ENCODE assay signal across 25 mouse cellular contexts in the genomic region with DNA sequence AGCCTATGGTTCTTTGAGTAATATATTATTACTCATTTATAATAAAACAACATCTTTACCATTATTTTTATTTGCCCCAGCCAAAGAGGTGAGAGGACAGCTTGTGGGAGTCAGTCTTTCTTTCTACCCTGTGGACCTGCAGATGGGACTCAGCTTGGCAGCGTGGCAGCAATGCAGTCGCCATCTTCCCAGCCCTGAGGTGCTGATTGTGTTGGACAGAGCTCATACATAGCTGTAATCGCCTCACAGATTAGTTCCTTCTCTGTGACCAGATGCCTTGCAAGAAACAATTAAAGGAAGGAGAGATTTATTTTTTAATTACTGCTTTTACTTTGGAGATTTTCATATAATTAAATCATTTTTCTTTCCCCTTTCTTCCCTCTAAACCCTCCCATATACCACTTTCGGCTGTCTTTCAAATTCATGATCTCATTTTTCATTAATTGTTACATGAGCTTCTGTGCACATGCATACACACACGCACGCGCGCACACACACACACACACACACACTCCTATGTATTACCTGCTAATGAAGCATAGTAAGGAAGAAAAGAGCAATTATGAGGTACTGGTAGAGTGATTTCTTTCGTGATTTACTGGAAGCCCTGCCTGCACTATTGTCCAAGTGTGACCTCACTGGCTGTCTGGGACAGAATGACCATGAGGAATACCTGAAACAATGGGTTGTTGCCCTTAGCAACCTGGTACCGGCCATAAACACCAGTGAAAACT. TPM values are rescaled to one million over a fixed set of nuclear protein-coding genes. Genes with fewer than 3 reads are reported as not detected.
DNase-seq lines count a peak whose midpoint lies in the region; ATAC-seq lines count a peak whose summit lies in the region.
"Had no signal": no experiment of that assay in that cellular context is flagged by ENCODE, and none has a peak within 500 bp of the region (broad histone marks: within the 10 kb centered on the region; RNA-seq: fewer than 3 reads in every experiment).

No protein-coding gene starts in this region.

- no peak overlapping the region for H3K9ac ChIP-seq in forebrain, embryonic 14.5 days (ENCODE audit: low read length)
- H3K9ac ChIP-seq in forebrain, embryonic 16.5 days (replicated peaks; ENCODE audit: low read depth, low read length), result no peak overlapping the region
- no peak overlapping the region for H3K9ac ChIP-seq in hindbrain, embryonic 11.5 days (ENCODE audit: low read depth, low read length)
- H3K9ac ChIP-seq in hindbrain, embryonic 16.5 days (ENCODE audit: low read depth, low read length), result no peak overlapping the region
- H3K9ac ChIP-seq in heart, embryonic 11.5 days (ENCODE audit: low read depth, low read length), result no peak overlapping the region
- H3K9ac ChIP-seq: embryonic facial prominence, embryonic 12.5 days; heart, embryonic 15.5 days; kidney, embryonic 15.5 days; limb, embryonic 13.5 days; liver, embryonic 13.5 days; lung, embryonic 14.5 days had no signal

- no peak overlapping the region for H3K4me2 ChIP-seq in forebrain, embryonic 14.5 days (ENCODE audit: low read length)
- H3K4me2 ChIP-seq in forebrain, embryonic 16.5 days (ENCODE audit: low read length), result no peak overlapping the region
- no peak overlapping the region for H3K4me2 ChIP-seq in hindbrain, embryonic 11.5 days (replicated peaks; ENCODE audit: low read depth, low read length)
- H3K4me2 ChIP-seq in hindbrain, embryonic 16.5 days (ENCODE audit: low read length), result no peak overlapping the region
- no peak overlapping the region for H3K4me2 ChIP-seq in heart, embryonic 11.5 days
- H3K4me2 ChIP-seq: embryonic facial prominence, embryonic 12.5 days; heart, embryonic 15.5 days; kidney, embryonic 15.5 days; limb, embryonic 13.5 days; liver, embryonic 13.5 days; lung, embryonic 14.5 days; midbrain, embryonic 11.5 days had no signal

- H3K4me3 ChIP-seq in forebrain, embryonic 14.5 days (ENCODE audit: low read depth, low read length), result no peak overlapping the region
- H3K4me3 ChIP-seq in forebrain, embryonic 16.5 days (replicated peaks; ENCODE audit: low read length), result no peak overlapping the region
- no peak overlapping the region for H3K4me3 ChIP-seq in hindbrain, embryonic 11.5 days (ENCODE audit: low read depth, low read length)
- H3K4me3 ChIP-seq in hindbrain, embryonic 16.5 days (ENCODE audit: low read length), result no peak overlapping the region
- no peak overlapping the region for H3K4me3 ChIP-seq in heart, embryonic 11.5 days (ENCODE audit: low read depth, low read length)
- H3K4me3 ChIP-seq: embryonic facial prominence, embryonic 12.5 days; erythroblast, embryonic 14.5 days; heart, adult 2 months; heart, embryonic 15.5 days; kidney, embryonic 15.5 days; limb, embryonic 13.5 days; liver, embryonic 13.5 days had no signal

- H3K36me3 ChIP-seq in forebrain, embryonic 14.5 days (ENCODE audit: control insufficient read depth, insufficient read depth, low read length), result peaks cover 72% of the 10 kb centered on the region
- H3K36me3 ChIP-seq in forebrain, embryonic 16.5 days (ENCODE audit: control insufficient read depth, insufficient read depth), result peaks cover 22% of the 10 kb centered on the region
- H3K36me3 ChIP-seq in hindbrain, embryonic 11.5 days (ENCODE audit: control insufficient read depth, insufficient read depth, low read length), result no peaks in the 10 kb centered on the region
- peaks cover 18% of the 10 kb centered on the region for H3K36me3 ChIP-seq in hindbrain, embryonic 16.5 days (ENCODE audit: control insufficient read depth, insufficient read depth, low read length)
- peaks cover 20% of the 10 kb centered on the region for H3K36me3 ChIP-seq in heart, embryonic 11.5 days (ENCODE audit: control insufficient read depth, insufficient read depth, low read length)

- 53% methylated on average over 10 of the region's 10 CpGs for WGBS in forebrain, embryonic 14.5 days
- 45% methylated on average over 10 of the region's 10 CpGs for WGBS in forebrain, embryonic 16.5 days
- 78% methylated on average over 10 of the region's 10 CpGs for WGBS in hindbrain, embryonic 11.5 days
- 53% methylated on average over 10 of the region's 10 CpGs for WGBS in hindbrain, embryonic 16.5 days
- 88% methylated on average over 10 of the region's 10 CpGs for WGBS in heart, embryonic 11.5 days (ENCODE audit: insufficient replicate concordance)

- DNase-seq in forebrain, embryonic 14.5 days (ENCODE audit: low spot score), result peak; percentile 23
- DNase-seq in hindbrain, embryonic 11.5 days (ENCODE audit: low spot score), result no peak
- peak; percentile 11 for DNase-seq in retina, embryonic 14.5 days (ENCODE audit: low spot score)
- no peak for DNase-seq in layer of hippocampus, postnatal 14 days (ENCODE audit: low spot score in 2 of 2)
- DNase-seq: adrenal gland, postnatal 36 days; B cell, adult 2 months; cerebellum, adult 18-20 months; cerebellum, postnatal 36 days; gastrocnemius, postnatal 25 days; heart, adult 2 months; liver, embryonic 13.5 days; lung, embryonic 14.5 days; lung, postnatal 4 days; thymus, postnatal 14 days had no signal

- H3K9me3 ChIP-seq in forebrain, embryonic 14.5 days (replicated peaks; ENCODE audit: control insufficient read depth, low read length), result no peaks in the 10 kb centered on the region
- no peaks in the 10 kb centered on the region; the same call in 1 of the 2 replicates for H3K9me3 ChIP-seq in forebrain, embryonic 16.5 days (ENCODE audit: control insufficient read depth, low read length)
- H3K9me3 ChIP-seq in hindbrain, embryonic 11.5 days (ENCODE audit: control insufficient read depth, low read length), result no peaks in the 10 kb centered on the region
- no peaks in the 10 kb centered on the region for H3K9me3 ChIP-seq in hindbrain, embryonic 16.5 days (ENCODE audit: control insufficient read depth, low read length)
- no peaks in the 10 kb centered on the region for H3K9me3 ChIP-seq in heart, embryonic 11.5 days (replicated peaks; ENCODE audit: control insufficient read depth, low read length)
- H3K9me3 ChIP-seq: embryonic facial prominence, embryonic 12.5 days; heart, embryonic 15.5 days; kidney, embryonic 15.5 days; limb, embryonic 13.5 days; liver, embryonic 13.5 days had no signal

- H3K27me3 ChIP-seq in forebrain, embryonic 14.5 days (replicated peaks; ENCODE audit: control insufficient read depth, insufficient read depth, low read length), result no peaks in the 10 kb centered on the region
- H3K27me3 ChIP-seq in forebrain, embryonic 16.5 days (replicated peaks; ENCODE audit: control insufficient read depth, insufficient read depth, low read length), result no peaks in the 10 kb centered on the region
- no peaks in the 10 kb centered on the region for H3K27me3 ChIP-seq in hindbrain, embryonic 11.5 days (ENCODE audit: control insufficient read depth, insufficient read depth, low read length)
- no peaks in the 10 kb centered on the region for H3K27me3 ChIP-seq in hindbrain, embryonic 16.5 days (replicated peaks; ENCODE audit: control insufficient read depth, insufficient read depth, low read length)
- H3K27me3 ChIP-seq in heart, embryonic 11.5 days (ENCODE audit: control insufficient read depth, insufficient read depth, low read length), result no peaks in the 10 kb centered on the region
- H3K27me3 ChIP-seq: embryonic facial prominence, embryonic 12.5 days; heart, embryonic 15.5 days; kidney, embryonic 15.5 days; limb, embryonic 13.5 days; liver, embryonic 13.5 days had no signal

- ATAC-seq in forebrain, embryonic 14.5 days, result peak; percentile 61
- ATAC-seq in forebrain, embryonic 16.5 days, result no peak; the same call in 1 of the 2 replicates
- ATAC-seq in hindbrain, embryonic 11.5 days (ENCODE audit: low FRiP score), result 0 out of 2 replicates have a peak, but pooled peaks have one; percentile 45
- 0 out of 2 replicates have a peak, but pooled peaks have one; percentile 29 for ATAC-seq in hindbrain, embryonic 16.5 days
- ATAC-seq in heart, embryonic 11.5 days (replicated peaks; ENCODE audit: insufficient number of reproducible peaks, low FRiP score, low TSS enrichment), result no peak
- ATAC-seq: intestine, postnatal 0 days had no signal

- H3K27ac ChIP-seq in forebrain, embryonic 14.5 days (ENCODE audit: low read depth, low read length), result no peak overlapping the region
- no peak overlapping the region for H3K27ac ChIP-seq in forebrain, embryonic 16.5 days (ENCODE audit: low read length)
- no peak overlapping the region; the same call in 1 of the 2 replicates for H3K27ac ChIP-seq in hindbrain, embryonic 11.5 days (ENCODE audit: low read depth, low read length)
- peak overlapping the region; percentile 51 for H3K27ac ChIP-seq in hindbrain, embryonic 16.5 days (ENCODE audit: low read depth, low read length)
- H3K27ac ChIP-seq in heart, embryonic 11.5 days (ENCODE audit: low read depth, low read length), result no peak overlapping the region
- H3K27ac ChIP-seq: embryonic facial prominence, embryonic 12.5 days; heart, adult 2 months; heart, embryonic 15.5 days; kidney, embryonic 15.5 days; limb, embryonic 13.5 days; liver, embryonic 13.5 days had no signal

- H3K4me1 ChIP-seq in forebrain, embryonic 14.5 days (ENCODE audit: control insufficient read depth, insufficient read depth, low read length), result no peaks in the 10 kb centered on the region
- no peaks in the 10 kb centered on the region for H3K4me1 ChIP-seq in forebrain, embryonic 16.5 days (replicated peaks; ENCODE audit: control insufficient read depth, insufficient read depth, low read length)
- no peaks in the 10 kb centered on the region for H3K4me1 ChIP-seq in hindbrain, embryonic 11.5 days (replicated peaks; ENCODE audit: control insufficient read depth, insufficient read depth, low read length)
- peaks cover 2% of the 10 kb centered on the region; the same call in 1 of the 2 replicates for H3K4me1 ChIP-seq in hindbrain, embryonic 16.5 days (ENCODE audit: control insufficient read depth, insufficient read depth, low read depth, low read length)
- H3K4me1 ChIP-seq in heart, embryonic 11.5 days (ENCODE audit: control insufficient read depth, insufficient read depth, low read length), result no peaks in the 10 kb centered on the region
- H3K4me1 ChIP-seq: embryonic facial prominence, embryonic 12.5 days; heart, embryonic 15.5 days; limb, embryonic 13.5 days; liver, embryonic 13.5 days had no signal

RNA-seq across cellular contexts. Expression of gene Ston1, which starts 27.5 kb away (rescaled TPM):
- polyA plus RNA-seq in forebrain, embryonic 14.5 days (2014; fragmentation: Nextera tagmentation; extraction: Ambion mirVana), result 2.4 and 2.8 TPM in 2 replicates
- polyA plus RNA-seq in forebrain, embryonic 16.5 days (2015; fragmentation: Nextera tagmentation; extraction: Ambion mirVana), result 1.6 and 1.7 TPM in 2 replicates
- polyA plus RNA-seq in hindbrain, embryonic 11.5 days (2014; fragmentation: Nextera tagmentation; extraction: Ambion mirVana), result 4.8 and 7.2 TPM in 2 replicates
- 1.7 and 2.1 TPM in 2 replicates for polyA plus RNA-seq in hindbrain, embryonic 16.5 days (2015; fragmentation: Nextera tagmentation; extraction: Ambion mirVana)
- 10 to 100 TPM in 1 of 2 experiments, 1 to 10 TPM in 1; 7.5 to 10.3 TPM for total RNA-seq in layer of hippocampus, postnatal 14 days (2021)
- 6.9 and 11.1 TPM in 2 replicates for polyA plus RNA-seq in heart, embryonic 11.5 days (2014; fragmentation: Nextera tagmentation; extraction: Ambion mirVana)
- total RNA-seq: hematopoietic stem cell, adult 5-6 weeks had no signal
- polyA plus RNA-seq: erythroblast, embryonic 14.5 days had no signal

RNA-seq across cellular contexts. Expression of gene Ppp1r21, which starts 40.1 kb away (rescaled TPM):
- polyA plus RNA-seq in forebrain, embryonic 14.5 days (2014; fragmentation: Nextera tagmentation; extraction: Ambion mirVana), result 33.3 and 34.7 TPM in 2 replicates
- 28.1 and 29.5 TPM in 2 replicates for polyA plus RNA-seq in forebrain, embryonic 16.5 days (2015; fragmentation: Nextera tagmentation; extraction: Ambion mirVana)
- 25.4 and 28.6 TPM in 2 replicates for polyA plus RNA-seq in hindbrain, embryonic 11.5 days (2014; fragmentation: Nextera tagmentation; extraction: Ambion mirVana)
- 35.7 and 38.8 TPM in 2 replicates for polyA plus RNA-seq in hindbrain, embryonic 16.5 days (2015; fragmentation: Nextera tagmentation; extraction: Ambion mirVana)
- total RNA-seq in layer of hippocampus, postnatal 14 days (2021), result 10 to 100 TPM; 72.4 to 74.7 TPM
- polyA plus RNA-seq in heart, embryonic 11.5 days (2014; fragmentation: Nextera tagmentation; extraction: Ambion mirVana), result 15.9 and 16.8 TPM in 2 replicates

Comparison
In these comparisons a context has a peak if more than half of its experiments do, and no peak if none do; other contexts are left out.
1. ATAC-seq: peak in forebrain, embryonic 14.5 days (single experiment), hindbrain, embryonic 11.5 days (single experiment) and hindbrain, embryonic 16.5 days (single experiment); none in forebrain, embryonic 16.5 days (single experiment) and heart, embryonic 11.5 days (single experiment).
2. DNase-seq: peak in forebrain, embryonic 14.5 days (single experiment) and retina, embryonic 14.5 days (single experiment); none in hindbrain, embryonic 11.5 days (single experiment) and layer of hippocampus, postnatal 14 days (0 of 2).